Mouse (Mus musculus): Measurements from ENCODE around the gene Ndufs8. TPM values are rescaled to one million over a fixed set of nuclear protein-coding genes. Genes with fewer than 3 reads are reported as not detected.

Gene Ndufs8
- polyA plus RNA-seq, 1 experiment, result 91.7 TPM

DNA sequence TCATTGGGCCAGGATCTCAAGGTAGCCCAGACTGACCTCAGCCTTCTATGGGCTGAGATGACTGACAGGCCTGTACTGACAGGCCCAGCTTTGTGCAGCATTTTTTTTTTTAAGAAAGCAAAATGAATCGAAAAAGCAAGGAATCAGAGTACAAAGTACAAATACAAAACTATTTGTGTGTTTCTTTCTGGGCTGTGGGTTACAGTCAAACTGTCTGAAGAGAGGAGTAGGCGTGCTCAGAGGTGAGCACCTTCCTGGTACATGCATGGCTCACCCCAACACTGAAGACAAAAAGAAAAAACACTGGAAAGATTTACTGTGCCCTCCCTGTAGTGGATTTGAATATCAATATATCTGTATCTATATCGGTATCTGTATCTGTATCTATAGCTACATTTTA, 35.2 kb upstream of the Ndufs8 start:
- Histone ChIP-seq H3K4me3 (ENCODE audit: low read depth, low read length) (no peak overlapping the region), H3K9ac (ENCODE audit: low read depth, poor library complexity, severe bottlenecking) (no peak overlapping the region), H3K27me3 (ENCODE audit: control insufficient read depth, insufficient read depth, low read length, poor library complexity, severe bottlenecking) (no peaks in the 10 kb centered on the region), H3K9me3 (replicated peaks; ENCODE audit: control insufficient read depth, insufficient read depth, low read length, poor library complexity, severe bottlenecking) (no peaks in the 10 kb centered on the region), H3K36me3 (ENCODE audit: control insufficient read depth, insufficient read depth, low read length, poor library complexity, severe bottlenecking) (no peaks in the 10 kb centered on the region), H3K27ac (ENCODE audit: insufficient read depth, low read length) (no peak overlapping the region), H3K4me1 (ENCODE audit: control insufficient read depth, insufficient read depth, low read length) (peaks cover 2% of the 10 kb centered on the region)
- TF ChIP-seq POLR2A (IDR thresholded peaks at IDR 0.05; ENCODE audit: insufficient read depth, low read length), result no peak
- TF ChIP-seq EP300 (IDR thresholded peaks at IDR 0.05; ENCODE audit: insufficient read depth, low read depth, low read length), result no peak
- TF ChIP-seq CTCF (IDR thresholded peaks at IDR 0.05; ENCODE audit: low read depth, low read length), result no peak

DNA sequence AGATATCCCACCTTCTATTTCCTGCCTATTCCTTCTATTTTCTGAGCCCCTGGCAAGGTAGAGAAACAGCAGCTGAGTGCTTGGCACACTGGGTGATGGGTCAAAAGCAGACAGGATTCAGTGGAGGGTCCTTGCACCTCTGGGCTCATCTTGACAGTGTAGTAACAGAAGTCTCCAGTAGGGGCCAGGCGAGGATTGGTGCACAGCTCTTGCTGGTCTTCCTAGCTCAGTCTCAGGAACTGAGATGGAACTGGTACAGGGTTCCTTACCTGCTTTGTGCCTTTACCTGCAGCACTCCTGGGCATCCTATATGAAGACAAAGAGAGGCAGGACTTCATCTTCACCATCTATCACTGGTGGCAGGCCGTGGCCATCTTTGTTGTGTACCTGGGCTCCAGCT, 34.1 kb upstream of the Ndufs8 start:
- H3K4me3 ChIP-seq (ENCODE audit: low read depth, low read length), result no peak overlapping the region
- H3K9me3 ChIP-seq (replicated peaks; ENCODE audit: control insufficient read depth, insufficient read depth, low read length, poor library complexity, severe bottlenecking), result no peaks in the 10 kb centered on the region
- H3K4me1 ChIP-seq (ENCODE audit: control insufficient read depth, insufficient read depth, low read length), result peaks cover 5% of the 10 kb centered on the region
- no peaks in the 10 kb centered on the region for H3K27me3 ChIP-seq (ENCODE audit: control insufficient read depth, insufficient read depth, low read length, poor library complexity, severe bottlenecking)
- TF ChIP-seq CTCF (IDR thresholded peaks at IDR 0.05; ENCODE audit: low read depth, low read length) (peak; percentile 82), EP300 (IDR thresholded peaks at IDR 0.05; ENCODE audit: insufficient read depth, low read depth, low read length) (no peak), POLR2A (IDR thresholded peaks at IDR 0.05; ENCODE audit: insufficient read depth, low read length) (no peak)
- H3K27ac ChIP-seq (ENCODE audit: insufficient read depth, low read length), result no peak overlapping the region
- H3K36me3 ChIP-seq (ENCODE audit: control insufficient read depth, insufficient read depth, low read length, poor library complexity, severe bottlenecking), result no peaks in the 10 kb centered on the region
- no peak overlapping the region for H3K9ac ChIP-seq (ENCODE audit: low read depth, poor library complexity, severe bottlenecking)

DNA sequence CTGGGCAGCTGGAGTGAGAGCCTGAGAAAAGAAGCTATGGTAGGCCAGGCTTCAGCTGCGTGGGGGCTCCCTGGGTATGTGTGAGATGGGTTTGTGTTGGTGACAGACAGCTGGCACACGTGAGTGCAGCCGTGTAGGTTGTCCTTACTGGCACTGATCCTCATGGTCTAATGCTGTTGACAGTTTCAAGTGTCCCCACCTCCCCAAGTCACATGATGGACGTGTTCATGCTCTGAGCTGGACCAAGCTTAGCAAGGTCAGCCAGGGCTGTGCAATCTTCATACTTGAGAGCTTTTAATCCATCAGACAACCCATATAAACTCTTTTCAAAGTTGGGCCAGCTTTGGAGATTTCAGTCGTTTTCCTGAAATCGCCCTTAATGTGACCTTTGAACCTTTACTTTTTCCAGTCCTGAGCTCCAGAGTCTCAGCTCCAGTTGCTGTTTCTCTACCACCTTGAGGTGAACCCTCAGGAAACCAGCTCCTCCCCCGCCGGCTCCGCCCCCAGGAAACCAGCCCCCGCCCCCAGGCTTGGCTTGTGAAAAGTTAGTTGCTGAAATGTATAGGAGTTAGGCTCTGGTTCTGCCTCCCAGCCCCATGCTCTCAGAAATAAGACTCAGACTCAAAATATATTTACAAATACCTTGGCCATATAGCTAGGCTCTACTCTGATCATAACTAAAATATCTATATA, 33.4 kb upstream of the Ndufs8 start:
- no peak overlapping the region for H3K27ac ChIP-seq (ENCODE audit: insufficient read depth, low read length)
- no peaks in the 10 kb centered on the region for H3K9me3 ChIP-seq (replicated peaks; ENCODE audit: control insufficient read depth, insufficient read depth, low read length, poor library complexity, severe bottlenecking)
- no peak overlapping the region for H3K9ac ChIP-seq (ENCODE audit: low read depth, poor library complexity, severe bottlenecking)
- H3K4me3 ChIP-seq (ENCODE audit: low read depth, low read length), result no peak overlapping the region
- H3K36me3 ChIP-seq (ENCODE audit: control insufficient read depth, insufficient read depth, low read length, poor library complexity, severe bottlenecking), result no peaks in the 10 kb centered on the region
- TF ChIP-seq EP300 (IDR thresholded peaks at IDR 0.05; ENCODE audit: insufficient read depth, low read depth, low read length) (no peak), CTCF (IDR thresholded peaks at IDR 0.05; ENCODE audit: low read depth, low read length) (no peak), POLR2A (IDR thresholded peaks at IDR 0.05; ENCODE audit: insufficient read depth, low read length) (no peak)
- no peaks in the 10 kb centered on the region for H3K27me3 ChIP-seq (ENCODE audit: control insufficient read depth, insufficient read depth, low read length, poor library complexity, severe bottlenecking)
- peaks cover 5% of the 10 kb centered on the region for H3K4me1 ChIP-seq (ENCODE audit: control insufficient read depth, insufficient read depth, low read length)

DNA sequence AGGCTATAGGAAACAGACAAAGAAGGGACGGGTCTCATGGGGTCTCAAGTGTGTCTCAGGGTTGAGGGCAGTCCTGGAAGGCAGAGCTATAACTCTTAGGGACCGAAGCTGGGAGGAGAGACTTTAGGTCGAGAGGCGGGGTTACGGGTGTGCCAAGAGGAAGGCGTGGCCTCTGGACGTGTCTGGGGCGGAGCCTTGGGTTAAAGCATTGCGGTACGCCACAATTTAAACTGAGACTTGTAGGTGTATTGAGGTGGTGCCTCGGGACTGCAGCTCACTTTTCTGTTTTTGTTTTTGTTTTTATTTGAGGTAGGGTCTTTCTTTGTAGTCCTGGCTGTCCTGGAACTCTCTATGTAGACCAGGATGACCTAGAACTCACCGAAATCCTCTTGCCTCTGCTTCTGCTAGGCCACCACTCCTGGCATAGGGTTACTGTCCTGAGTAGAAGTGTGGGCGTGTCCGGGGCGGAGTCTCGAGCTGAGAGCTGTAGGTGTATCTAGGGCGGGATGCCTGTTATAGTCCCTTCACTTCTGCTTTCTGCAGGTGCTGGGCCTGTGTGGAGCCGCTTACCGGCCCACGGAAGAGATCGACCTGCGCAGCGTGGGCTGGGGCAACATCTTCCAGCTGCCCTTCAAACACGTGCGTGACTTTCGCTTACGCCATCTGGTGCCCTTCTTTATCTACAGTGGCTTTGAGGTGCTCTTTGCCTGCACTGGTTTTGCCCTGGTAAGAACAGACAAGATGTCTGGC, 30.6 kb upstream of the Ndufs8 start:
- H3K4me1 ChIP-seq (ENCODE audit: control insufficient read depth, insufficient read depth, low read length), result peaks cover 5% of the 10 kb centered on the region
- TF ChIP-seq EP300 (IDR thresholded peaks at IDR 0.05; ENCODE audit: insufficient read depth, low read depth, low read length) (no peak), POLR2A (IDR thresholded peaks at IDR 0.05; ENCODE audit: insufficient read depth, low read length) (no peak), CTCF (IDR thresholded peaks at IDR 0.05; ENCODE audit: low read depth, low read length) (no peak)
- peak overlapping the region; percentile 42 for H3K4me3 ChIP-seq (ENCODE audit: low read depth, low read length)
- H3K27me3 ChIP-seq (ENCODE audit: control insufficient read depth, insufficient read depth, low read length, poor library complexity, severe bottlenecking), result no peaks in the 10 kb centered on the region
- H3K9ac ChIP-seq (ENCODE audit: low read depth, poor library complexity, severe bottlenecking), result no peak overlapping the region
- no peaks in the 10 kb centered on the region for H3K36me3 ChIP-seq (ENCODE audit: control insufficient read depth, insufficient read depth, low read length, poor library complexity, severe bottlenecking)
- no peaks in the 10 kb centered on the region for H3K9me3 ChIP-seq (replicated peaks; ENCODE audit: control insufficient read depth, insufficient read depth, low read length, poor library complexity, severe bottlenecking)
- H3K27ac ChIP-seq (ENCODE audit: insufficient read depth, low read length), result no peak overlapping the region

DNA sequence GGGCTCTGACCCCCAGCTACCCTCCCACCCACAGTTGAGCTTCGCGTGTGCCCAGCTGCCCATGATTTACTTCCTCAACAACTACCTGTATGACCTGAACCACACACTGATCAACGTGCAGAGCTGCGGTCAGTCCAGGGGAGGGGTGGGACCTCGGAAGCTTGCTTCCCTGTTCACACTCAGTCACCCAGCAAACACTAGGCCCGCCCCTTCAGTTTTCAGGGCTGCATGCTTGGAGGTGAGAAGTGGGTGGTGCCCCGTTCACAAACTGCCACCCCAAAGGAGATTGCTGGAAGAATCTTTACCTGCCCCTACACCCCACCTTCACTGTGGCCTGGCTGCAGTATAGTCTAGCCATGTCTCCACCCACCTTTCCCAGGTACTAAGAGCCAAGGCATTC, 29.7 kb upstream of the Ndufs8 start:
- H3K9me3 ChIP-seq (replicated peaks; ENCODE audit: control insufficient read depth, insufficient read depth, low read length, poor library complexity, severe bottlenecking), result no peaks in the 10 kb centered on the region
- no peak overlapping the region for H3K27ac ChIP-seq (ENCODE audit: insufficient read depth, low read length)
- H3K4me3 ChIP-seq (ENCODE audit: low read depth, low read length), result peak overlapping the region; percentile 42
- no peaks in the 10 kb centered on the region for H3K27me3 ChIP-seq (ENCODE audit: control insufficient read depth, insufficient read depth, low read length, poor library complexity, severe bottlenecking)
- H3K4me1 ChIP-seq (ENCODE audit: control insufficient read depth, insufficient read depth, low read length), result peaks cover 5% of the 10 kb centered on the region
- no peaks in the 10 kb centered on the region for H3K36me3 ChIP-seq (ENCODE audit: control insufficient read depth, insufficient read depth, low read length, poor library complexity, severe bottlenecking)
- TF ChIP-seq EP300 (IDR thresholded peaks at IDR 0.05; ENCODE audit: insufficient read depth, low read depth, low read length), result no peak
- H3K9ac ChIP-seq (ENCODE audit: low read depth, poor library complexity, severe bottlenecking), result no peak overlapping the region
